Mouse (Mus musculus) R1 (cell line): ENCODE data around the gene Zrsr2.

Experiments used
- DNase-seq: peaks from one replicate; pipeline ENCODE4 v3.0.0-alpha.2; 2018; ENCODE audit warnings: low read depth, low spot score

Gene Zrsr2

GRCm38 (mm10) chrX:163958467-163958875 lies at the start of gene Zrsr2:
Gene Zrsr2 (minus strand): TSS chrX:163958661.
- peak; percentile 93 for DNase-seq

- DNase-seq, result peak; percentile 35
Measured at GRCm38 (mm10) chrX:164004809-164005208, 46.3 kb upstream of the Zrsr2 start.

GRCm38 (mm10) chrX:163999848-164000247 lies 41.4 kb upstream of the Zrsr2 start:
- DNase-seq, result no peak

- DNase-seq, result no peak
Measured at GRCm38 (mm10) chrX:163996754-163997153, 38.3 kb upstream of the Zrsr2 start.

- DNase-seq, result no peak
Measured at GRCm38 (mm10) chrX:163987718-163988374, 29.4 kb upstream of the Zrsr2 start.

GRCm38 (mm10) chrX:163982129-163982528 lies 23.7 kb upstream of the Zrsr2 start:
- no peak for DNase-seq

GRCm38 (mm10) chrX:163981500-163981899 lies 23.0 kb upstream of the Zrsr2 start:
- DNase-seq, result peak; percentile 30

- no peak for DNase-seq
Measured at GRCm38 (mm10) chrX:163981092-163981491, 22.6 kb upstream of the Zrsr2 start.

GRCm38 (mm10) chrX:163957803-163958466 lies 526 bp downstream of the Zrsr2 start:
- DNase-seq, result peak; percentile 77

GRCm38 (mm10) chrX:163957381-163957780 lies 1.1 kb downstream of the Zrsr2 start:
- no peak for DNase-seq

- no peak for DNase-seq
Measured at GRCm38 (mm10) chrX:163951618-163952017, 6.8 kb downstream of the Zrsr2 start.

GRCm38 (mm10) chrX:163944381-163944780 lies 14.1 kb downstream of the Zrsr2 start:
- DNase-seq, result no peak

GRCm38 (mm10) chrX:163938587-163938986 lies 19.9 kb downstream of the Zrsr2 start:
- DNase-seq, result no peak

- DNase-seq, result no peak
Measured at GRCm38 (mm10) chrX:163934731-163935130, 23.7 kb downstream of the Zrsr2 start.

GRCm38 (mm10) chrX:163929550-163929949 lies 28.9 kb downstream of the Zrsr2 start:
- no peak for DNase-seq

GRCm38 (mm10) chrX:163912791-163913190 lies 45.7 kb downstream of the Zrsr2 start:
- peak; percentile 68 for DNase-seq

- peak; percentile 42 for DNase-seq
Measured at GRCm38 (mm10) chrX:163909381-163909780, 49.1 kb downstream of the Zrsr2 start.

- peak; percentile 93 for DNase-seq
Measured at GRCm38 (mm10) chrX:163908337-163909250, 49.9 kb downstream of the Zrsr2 start, which contains the start of gene Ap1s2. Gene Ap1s2 (plus strand): TSS chrX:163909017.

GRCm38 (mm10) chrX:163908003-163908336 lies 50.5 kb downstream of the Zrsr2 start:
- no peak for DNase-seq

- DNase-seq, result no peak
Measured at GRCm38 (mm10) chrX:163906861-163907260, 51.6 kb downstream of the Zrsr2 start.

GRCm38 (mm10) chrX:163899431-163900020 lies 58.9 kb downstream of the Zrsr2 start:
- peak; percentile 65 for DNase-seq

GRCm38 (mm10) chrX:163897354-163897753 lies 61.1 kb downstream of the Zrsr2 start:
- DNase-seq, result no peak
